Mouse (Mus musculus) spleen, adult 2 months (tissue): ENCODE measurements around the gene Ermp1.

Source experiments
- CTCF ChIP-seq: fragments of 200-500 bp; IDR thresholded peaks from 2 replicates; pipeline ENCODE4 v1.5.1; 2011; ENCODE audit warnings: mild to moderate bottlenecking, inconsistent platforms; ENCODE audit not compliant: insufficient read depth, insufficient read length, insufficient replicate concordance; ENCODE audit errors: extremely low read depth
- POLR2A ChIP-seq: fragments of 200-500 bp; IDR thresholded peaks from 2 replicates; pipeline ENCODE4 v1.6.1; 2011; ENCODE audit warnings: low read depth, low read length, inconsistent platforms

- TF ChIP-seq CTCF (no peak), POLR2A (no peak)
Measured at GRCm38 (mm10) chr19:29649683-29650082, 1.5 kb upstream of the Ermp1 start.
